Mouse (Mus musculus): ENCODE data around the gene Ifrd2. TPM values are rescaled to one million over a fixed set of nuclear protein-coding genes. Genes with fewer than 3 reads are reported as not detected.

Gene Ifrd2
- total RNA-seq, 2 experiments from 2014 or later, result 10.5 to 10.9 TPM

- H3K4me3 ChIP-seq, result no peak overlapping the region
- H3K27ac ChIP-seq, result peak overlapping the region; percentile 64
- no peak for TF ChIP-seq CTCF (IDR thresholded peaks at IDR 0.05)
- intact Hi-C loops (cut with DNase I), result no loop called here
- DNase-seq (ENCODE audit: extremely low spot score in 1 of 2, low spot score in 2 of 2), result no peak
These were observed 30.7 kb downstream of the Ifrd2 start for GRCm38 (mm10) chr9:107618098-107618497.

GRCm38 (mm10) chr9:107618778-107619545 lies 31.5 kb downstream of the Ifrd2 start:
- no peak for DNase-seq (ENCODE audit: extremely low spot score in 1 of 2, low spot score in 2 of 2)
- TF ChIP-seq CTCF (IDR thresholded peaks at IDR 0.05), result no peak
- intact Hi-C loops (cut with DNase I), result no loop called here
- peak overlapping the region; percentile 64 for H3K27ac ChIP-seq
- no peak overlapping the region for H3K4me3 ChIP-seq

- DNase-seq (ENCODE audit: extremely low spot score in 1 of 2, low spot score in 2 of 2), result no peak
- no peak for TF ChIP-seq CTCF (IDR thresholded peaks at IDR 0.05)
- H3K4me3 ChIP-seq, result no peak overlapping the region
- H3K27ac ChIP-seq, result 0 out of 2 replicates have a peak overlapping the region, but pooled peaks have one; percentile 64
- intact Hi-C loops (cut with DNase I), result no loop called here
These were observed 32.1 kb downstream of the Ifrd2 start for GRCm38 (mm10) chr9:107619546-107619879.

DNA sequence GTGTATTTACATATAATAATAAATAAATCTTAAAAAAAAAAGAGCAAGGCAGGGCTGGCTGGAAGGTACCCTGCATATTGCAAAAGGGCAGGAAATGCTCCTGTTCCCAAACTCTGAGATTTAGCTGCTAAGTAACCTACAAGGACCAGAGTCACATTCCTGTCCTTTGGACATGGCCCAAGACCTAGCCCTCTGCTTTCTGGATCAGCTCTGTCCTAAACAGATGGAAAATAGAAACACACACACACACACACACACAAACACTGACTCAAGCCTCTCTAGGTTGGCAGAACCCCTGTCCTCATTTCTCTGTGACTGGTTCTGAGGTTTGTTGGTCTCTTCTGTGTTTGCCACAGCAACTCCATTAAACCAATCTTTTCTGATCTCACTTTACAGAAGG lies 33.5 kb downstream of the Ifrd2 start:
- intact Hi-C loops (cut with DNase I), result no loop called here
- no peak for TF ChIP-seq CTCF (IDR thresholded peaks at IDR 0.05)
- H3K4me3 ChIP-seq, result no peak overlapping the region
- H3K27ac ChIP-seq, result no peak overlapping the region
- DNase-seq (ENCODE audit: extremely low spot score in 1 of 2, low spot score in 2 of 2), result no peak

GRCm38 (mm10) chr9:107624539-107624938 lies 37.1 kb downstream of the Ifrd2 start:
- intact Hi-C loops (cut with DNase I), result no loop called here
- Histone ChIP-seq H3K27ac (peak overlapping the region; percentile 56), H3K4me3 (no peak overlapping the region)
- no peak for TF ChIP-seq CTCF (IDR thresholded peaks at IDR 0.05)
- DNase-seq (ENCODE audit: extremely low spot score in 1 of 2, low spot score in 2 of 2), result no peak

- Histone ChIP-seq H3K27ac (peak overlapping the region; percentile 56), H3K4me3 (no peak overlapping the region)
- no peak for DNase-seq (ENCODE audit: extremely low spot score in 1 of 2, low spot score in 2 of 2)
- intact Hi-C loops (cut with DNase I), result no loop called here
- TF ChIP-seq CTCF (IDR thresholded peaks at IDR 0.05), result no peak
These were observed 37.5 kb downstream of the Ifrd2 start for GRCm38 (mm10) chr9:107624951-107625350.

DNA sequence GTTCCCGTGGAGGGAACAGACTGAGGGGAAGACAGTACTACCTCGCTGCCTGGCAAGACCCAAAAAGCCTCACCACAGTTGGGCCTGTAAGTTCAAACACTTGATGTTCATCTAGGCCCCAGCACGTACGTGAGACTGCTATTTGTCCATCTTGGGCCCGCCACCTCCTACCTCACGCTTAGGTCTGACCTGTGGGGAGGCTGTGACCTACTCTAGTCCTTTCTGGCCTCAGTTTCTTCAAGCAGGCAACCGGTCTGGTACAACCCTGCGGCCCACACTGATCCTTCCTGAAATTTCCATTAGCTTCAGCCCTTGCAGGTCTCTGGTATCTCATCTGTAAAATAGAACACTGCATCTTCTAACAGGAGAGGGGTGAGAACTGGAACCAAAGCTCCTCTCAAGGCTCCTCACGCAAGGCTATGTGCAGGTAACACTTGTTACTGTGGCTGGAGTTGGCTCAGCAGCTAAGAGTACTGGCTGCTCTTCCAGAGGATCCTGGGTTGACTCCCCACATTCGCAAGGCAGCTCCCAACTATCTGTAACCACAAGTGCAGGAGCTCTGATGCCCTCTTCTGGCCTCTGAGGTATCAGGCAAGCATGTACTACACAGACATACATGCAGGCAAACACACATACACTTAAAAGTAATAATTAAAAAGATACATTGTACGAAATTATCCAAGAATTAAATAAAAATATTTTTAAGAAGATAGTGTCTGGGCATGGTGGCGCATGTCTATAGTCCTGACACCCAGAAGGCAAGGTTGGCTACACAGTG lies 38.1 kb downstream of the Ifrd2 start:
- Histone ChIP-seq H3K4me3 (no peak overlapping the region), H3K27ac (peak overlapping the region; percentile 56)
- no peak for DNase-seq (ENCODE audit: extremely low spot score in 1 of 2, low spot score in 2 of 2)
- TF ChIP-seq CTCF (IDR thresholded peaks at IDR 0.05), result peak; percentile 25
- intact Hi-C loops (cut with DNase I), result loop anchor here (1.0 kb wide), 1 partner anchor 19 kb away; no protein-coding TSS in a partner anchor

- peak overlapping the region; percentile 79 for H3K27ac ChIP-seq
- intact Hi-C loops (cut with DNase I), result loop anchor here (1.0 kb wide), 1 partner anchor 18 kb away; no protein-coding TSS in a partner anchor
- H3K4me3 ChIP-seq, result no peak overlapping the region
- DNase-seq (ENCODE audit: extremely low spot score in 1 of 2, low spot score in 2 of 2), result no peak
- no peak for TF ChIP-seq CTCF (IDR thresholded peaks at IDR 0.05)
These were observed 38.9 kb downstream of the Ifrd2 start for GRCm38 (mm10) chr9:107626158-107626843.

GRCm38 (mm10) chr9:107626844-107627277 lies 39.4 kb downstream of the Ifrd2 start:
- intact Hi-C loops (cut with DNase I), result loop anchor here (1.0 kb wide), 1 partner anchor 17 kb away; no protein-coding TSS in a partner anchor
- TF ChIP-seq CTCF (IDR thresholded peaks at IDR 0.05), result peak; percentile 87
- Histone ChIP-seq H3K27ac (peak overlapping the region; percentile 79), H3K4me3 (no peak overlapping the region)
- DNase-seq (ENCODE audit: extremely low spot score in 1 of 2, low spot score in 2 of 2), result peak; percentile 77 to 79

- Histone ChIP-seq H3K27ac (peak overlapping the region; percentile 79), H3K4me3 (no peak overlapping the region)
- no peak for DNase-seq (ENCODE audit: extremely low spot score in 1 of 2, low spot score in 2 of 2)
- no peak for TF ChIP-seq CTCF (IDR thresholded peaks at IDR 0.05)
- intact Hi-C loops (cut with DNase I), result no loop called here
These were observed 40.2 kb downstream of the Ifrd2 start for GRCm38 (mm10) chr9:107627387-107628255.
